Mouse (Mus musculus) liver, embryonic 14.5 days (tissue): ENCODE measurements at regions not wholly inside any gene's neighbourhood (a gene's known extent, or its start where the extent isn't known, plus 50 kb on each side); places are given as distances from the start of the nearest gene placed in this dataset.

Experiments
- ATAC-seq: fragments of 200-750 bp; cut with Nextera tagmentation; 2 replicates; pipeline ENCODE4 v1.8.0; 2017; ENCODE audit warnings: moderate number of reproducible peaks, mild to moderate bottlenecking, moderate library complexity; ENCODE audit not compliant: insufficient read depth
- DNase-seq, 3 experiments: peaks; one replicate each; pipeline ENCODE4 v3.0.0-alpha.2; 2012 to 2013; ENCODE audit warnings: low read depth in 3 of 3, low spot score in 3 of 3
- H3K27ac ChIP-seq: fragments of 300-500 bp; sonication (generic); 2 replicates; pipeline ENCODE4 v1.5.1; 2014; ENCODE audit warnings: moderate library complexity, mild to moderate bottlenecking, control low read depth, inconsistent platforms
- H3K27me3 ChIP-seq: fragments of 300-500 bp; sonication (generic); 2 replicates; pipeline ENCODE4 v1.6.1; 2014; ENCODE audit warnings: mild to moderate bottlenecking, low read length, moderate library complexity; ENCODE audit not compliant: control insufficient read depth, insufficient read depth
- H3K36me3 ChIP-seq: fragments of 300-500 bp; sonication (generic); replicated peaks from 2 replicates; pipeline ENCODE4 v1.6.1; 2014; ENCODE audit warnings: low read depth; ENCODE audit not compliant: control insufficient read depth, insufficient read depth
- H3K4me1 ChIP-seq, 2 experiments: fragments of 200-500 bp in 1 of 2; fragments of 300-500 bp in 1 of 2; sonication (generic) in 1 of 2; replicated peaks; 2 replicates each; pipeline ENCODE4 v1.6.1; 2012 to 2014; ENCODE audit warnings: antibody characterized with exemption in 1 of 2, inconsistent platforms in 1 of 2, low read length in 1 of 2; ENCODE audit not compliant: control insufficient read depth in 2 of 2, insufficient read depth in 2 of 2
- H3K4me2 ChIP-seq: fragments of 300-500 bp; sonication (generic); 2 replicates; pipeline ENCODE4 v1.6.1; 2014; ENCODE audit warnings: low read depth, mild to moderate bottlenecking, control low read depth, moderate library complexity
- H3K4me3 ChIP-seq, 2 experiments: fragments of 200-500 bp in 1 of 2; fragments of 300-500 bp in 1 of 2; sonication (generic) in 1 of 2; 2 replicates each; pipeline ENCODE4 v1.5.1; 2012 to 2014; ENCODE audit warnings: low read depth in 2 of 2, low read length in 2 of 2, mild to moderate bottlenecking in 2 of 2, control low read depth in 1 of 2, inconsistent platforms in 1 of 2, moderate library complexity in 1 of 2; ENCODE audit not compliant: insufficient read depth in 1 of 2
- H3K9ac ChIP-seq: fragments of 300-500 bp; sonication (generic); replicated peaks from 2 replicates; pipeline ENCODE4 v1.6.1; 2014; ENCODE audit warnings: mild to moderate bottlenecking, control low read depth, moderate library complexity
- H3K9me3 ChIP-seq: fragments of 300-500 bp; sonication (generic); 2 replicates; pipeline ENCODE4 v1.6.1; 2016; ENCODE audit warnings: low read length, mixed read lengths; ENCODE audit not compliant: control insufficient read depth
- CTCF ChIP-seq: IDR thresholded peaks from 2 replicates; pipeline ENCODE4 v1.5.1; 2016; ENCODE audit warnings: antibody characterized with exemption, low read depth, control low read depth
- EP300 ChIP-seq: IDR thresholded peaks from 2 replicates; pipeline ENCODE4 v1.6.1; 2016; ENCODE audit warnings: antibody characterized with exemption, low read depth
- WGBS: fragments of 180-500 bp; shearing (Covaris S2); extraction: QIAGEN DNeasy Blood & Tissue Kit; methylation state at CpG from one replicate; pipeline ENCODE4 v1.1.7; 2014; ENCODE audit not compliant: insufficient replicate concordance; 5-methylcytosine and 5-hydroxymethylcytosine counted together

GRCm38 (mm10) chr8:35068228-35068627 lies 697.4 kb upstream of the Gm19410 start:
- Histone ChIP-seq H3K4me1 (no peaks in the 10 kb centered on the region), H3K9me3 (no peaks in the 10 kb centered on the region), H3K4me3 (no peak overlapping the region), H3K36me3 (no peaks in the 10 kb centered on the region), H3K27ac (no peak overlapping the region), H3K27me3 (no peaks in the 10 kb centered on the region), H3K9ac (no peak overlapping the region), H3K4me2 (no peak overlapping the region)
- TF ChIP-seq EP300: no peak
- TF ChIP-seq CTCF: no peak
- DNase-seq: no peak
- ATAC-seq: no peak
- WGBS: 66% methylated on average over 2 of the region's 2 CpGs

DNA sequence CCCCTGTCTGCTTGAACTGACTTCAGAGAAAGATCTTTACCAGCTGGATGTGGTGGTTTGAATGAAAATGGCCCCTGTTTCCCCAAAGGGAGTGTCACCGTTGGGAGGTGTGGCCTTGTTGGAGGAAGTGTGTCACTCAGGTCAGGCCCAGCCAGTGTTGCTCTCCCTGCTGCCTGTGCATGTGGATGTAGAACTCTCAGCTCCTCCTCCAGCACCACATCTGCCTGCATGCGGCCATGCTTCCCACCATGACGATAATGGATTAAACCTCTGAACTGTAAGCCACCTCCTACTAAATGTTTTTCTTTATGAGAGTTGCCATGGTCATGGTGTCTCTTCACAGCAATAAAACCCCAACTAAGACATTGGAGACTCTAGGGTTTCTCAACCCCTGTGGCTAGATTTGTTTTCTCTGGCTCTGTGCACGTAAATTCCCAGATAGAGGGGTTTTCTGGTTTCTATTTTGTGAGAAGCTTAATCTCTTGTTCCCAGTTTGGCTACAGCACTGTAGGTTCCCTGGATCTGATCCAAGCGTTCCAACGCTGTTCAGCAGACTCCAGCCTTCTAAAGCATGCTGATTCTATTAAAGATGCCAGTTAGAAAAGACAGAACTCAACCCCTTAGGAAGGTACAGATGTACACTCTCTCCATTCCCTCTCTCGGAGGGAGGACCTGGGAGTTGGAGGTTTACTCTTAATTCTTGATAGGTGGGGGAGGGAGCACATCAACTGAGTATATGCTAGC lies 695.2 kb upstream of the Gm19410 start:
- WGBS: 62% methylated on average over 7 of the region's 7 CpGs
- Histone ChIP-seq H3K27me3 (no peaks in the 10 kb centered on the region), H3K9me3 (no peaks in the 10 kb centered on the region), H3K36me3 (no peaks in the 10 kb centered on the region), H3K4me3 (no peak overlapping the region), H3K4me1 (no peaks in the 10 kb centered on the region), H3K4me2 (no peak overlapping the region), H3K9ac (no peak overlapping the region), H3K27ac (no peak overlapping the region)
- ATAC-seq (no peak), DNase-seq (no peak)
- TF ChIP-seq EP300 (no peak), CTCF (no peak)

- TF ChIP-seq EP300 (no peak), CTCF (no peak)
Observed at GRCm38 (mm10) chr8:35075971-35076370, 689.6 kb upstream of the Gm19410 start.

DNA sequence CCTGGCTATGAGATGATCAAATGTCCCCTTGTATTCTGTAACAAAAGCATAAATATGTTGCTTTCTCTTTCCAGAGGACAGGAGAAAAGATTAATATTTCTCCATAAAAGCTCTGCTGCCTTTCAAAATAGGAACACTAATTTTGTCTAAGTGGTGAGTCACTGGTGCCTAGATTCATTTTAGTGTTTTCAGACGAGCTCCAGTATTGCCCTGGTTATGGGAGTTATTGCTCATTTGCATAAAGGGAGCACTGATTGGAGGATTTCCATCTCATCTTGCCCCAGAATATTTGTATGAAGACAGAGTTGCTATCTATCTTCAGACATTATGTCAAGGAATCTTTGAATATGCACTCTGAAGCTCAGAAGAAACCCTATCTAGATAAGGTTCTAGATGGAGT lies 682.4 kb upstream of the Gm19410 start:
- Histone ChIP-seq H3K4me3 (no peak overlapping the region), H3K27ac (no peak overlapping the region), H3K4me2 (no peak overlapping the region), H3K4me1 (no peaks in the 10 kb centered on the region), H3K9ac (no peak overlapping the region), H3K27me3 (no peaks in the 10 kb centered on the region), H3K36me3 (no peaks in the 10 kb centered on the region), H3K9me3 (no peaks in the 10 kb centered on the region)
- DNase-seq (no peak), ATAC-seq (no peak)
- WGBS: 40% methylated on average over 1 of the region's 1 CpGs
- TF ChIP-seq EP300 (no peak), CTCF (no peak)

More at GRCm38 (mm10) chr8:35075971-35076370, 689.6 kb upstream of the Gm19410 start:
- Histone ChIP-seq H3K4me3 (no peak overlapping the region), H3K36me3 (no peaks in the 10 kb centered on the region), H3K9ac (no peak overlapping the region), H3K4me2 (no peak overlapping the region), H3K27me3 (no peaks in the 10 kb centered on the region), H3K4me1 (no peaks in the 10 kb centered on the region), H3K9me3 (no peaks in the 10 kb centered on the region), H3K27ac (no peak overlapping the region)
- no peak for DNase-seq
- WGBS: 68% methylated on average over 10 of the region's 10 CpGs
- no peak for ATAC-seq

DNA sequence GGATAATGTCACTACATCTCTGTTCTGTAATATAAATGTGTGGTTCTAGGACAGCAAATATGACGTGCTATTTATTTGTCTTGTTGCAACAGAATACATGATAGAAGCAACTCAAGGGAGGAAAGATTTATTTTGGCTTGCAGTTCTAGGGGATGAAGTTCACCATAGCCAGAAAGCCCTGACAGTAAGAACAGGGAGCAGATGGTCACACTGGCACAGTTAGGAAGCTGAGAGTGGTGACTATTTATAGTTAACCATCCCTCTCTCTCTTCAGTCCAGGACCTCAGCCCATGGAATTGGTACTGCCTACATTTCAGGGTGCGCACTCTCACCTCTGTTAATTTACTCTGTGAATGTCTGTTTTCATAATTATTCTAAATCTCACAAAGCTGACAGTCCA lies 678.5 kb upstream of the Gm19410 start:
- H3K4me3 ChIP-seq: no peak overlapping the region
- no peak overlapping the region for H3K4me2 ChIP-seq
- no peaks in the 10 kb centered on the region for H3K36me3 ChIP-seq
- no peak overlapping the region for H3K27ac ChIP-seq
- DNase-seq (no peak), ATAC-seq (no peak)
- no peak overlapping the region for H3K9ac ChIP-seq
- WGBS: 74% methylated on average over 2 of the region's 2 CpGs
- no peaks in the 10 kb centered on the region for H3K27me3 ChIP-seq
- no peak for TF ChIP-seq EP300
- no peak for TF ChIP-seq CTCF
- H3K9me3 ChIP-seq: no peaks in the 10 kb centered on the region
- H3K4me1 ChIP-seq: no peaks in the 10 kb centered on the region
